Mouse (Mus musculus) ovary, postnatal 36 days (tissue): Measurements from ENCODE around the gene Cox6b2.

Experiments
- DNase-seq: peaks from one replicate; pipeline ENCODE4 v3.0.0; 2022; ENCODE audit warnings: low spot score, mixed read lengths

Cox6b2 gene

GRCm38 (mm10) chr7:4764946-4765710 is 12.2 kb upstream of the Cox6b2 start:
- DNase-seq: no peak

GRCm38 (mm10) chr7:4759670-4760069 is 6.8 kb upstream of the Cox6b2 start:
- DNase-seq: no peak

GRCm38 (mm10) chr7:4751971-4752820 is 698 bp downstream of the Cox6b2 start:
- DNase-seq: peak; percentile 47

GRCm38 (mm10) chr7:4749169-4749568 is 3.7 kb downstream of the Cox6b2 start:
- no peak for DNase-seq

GRCm38 (mm10) chr7:4748321-4748720 is 4.6 kb downstream of the Cox6b2 start:
- DNase-seq: no peak

GRCm38 (mm10) chr7:4747156-4747899 is 5.6 kb downstream of the Cox6b2 start:
- DNase-seq: no peak

GRCm38 (mm10) chr7:4746326-4746980 is 6.4 kb downstream of the Cox6b2 start:
- no peak for DNase-seq

- DNase-seq: no peak
Observed at GRCm38 (mm10) chr7:4744886-4745285, 8.0 kb downstream of the Cox6b2 start.

DNA sequence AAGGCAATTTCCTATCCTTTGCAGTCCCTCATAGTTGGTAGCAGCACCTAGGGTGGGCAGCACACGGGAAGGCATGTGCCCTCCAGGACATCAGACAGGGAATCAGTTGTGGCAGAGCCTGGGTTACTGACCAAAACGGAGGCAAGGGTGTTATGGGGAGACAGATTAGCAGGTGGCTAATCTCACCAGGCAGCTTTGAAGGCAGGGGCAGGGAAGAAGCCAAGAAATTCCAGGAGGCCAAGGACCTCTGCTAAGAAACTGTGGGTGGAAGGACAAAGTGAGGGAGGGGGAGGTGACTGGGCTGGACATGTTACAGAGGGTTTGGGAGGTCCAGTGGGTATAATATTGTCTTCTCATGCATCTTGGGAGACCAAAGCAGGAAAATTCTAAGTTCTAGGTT is 9.5 kb downstream of the Cox6b2 start:
- no peak for DNase-seq

GRCm38 (mm10) chr7:4742482-4742819 is 10.4 kb downstream of the Cox6b2 start:
- no peak for DNase-seq

DNA sequence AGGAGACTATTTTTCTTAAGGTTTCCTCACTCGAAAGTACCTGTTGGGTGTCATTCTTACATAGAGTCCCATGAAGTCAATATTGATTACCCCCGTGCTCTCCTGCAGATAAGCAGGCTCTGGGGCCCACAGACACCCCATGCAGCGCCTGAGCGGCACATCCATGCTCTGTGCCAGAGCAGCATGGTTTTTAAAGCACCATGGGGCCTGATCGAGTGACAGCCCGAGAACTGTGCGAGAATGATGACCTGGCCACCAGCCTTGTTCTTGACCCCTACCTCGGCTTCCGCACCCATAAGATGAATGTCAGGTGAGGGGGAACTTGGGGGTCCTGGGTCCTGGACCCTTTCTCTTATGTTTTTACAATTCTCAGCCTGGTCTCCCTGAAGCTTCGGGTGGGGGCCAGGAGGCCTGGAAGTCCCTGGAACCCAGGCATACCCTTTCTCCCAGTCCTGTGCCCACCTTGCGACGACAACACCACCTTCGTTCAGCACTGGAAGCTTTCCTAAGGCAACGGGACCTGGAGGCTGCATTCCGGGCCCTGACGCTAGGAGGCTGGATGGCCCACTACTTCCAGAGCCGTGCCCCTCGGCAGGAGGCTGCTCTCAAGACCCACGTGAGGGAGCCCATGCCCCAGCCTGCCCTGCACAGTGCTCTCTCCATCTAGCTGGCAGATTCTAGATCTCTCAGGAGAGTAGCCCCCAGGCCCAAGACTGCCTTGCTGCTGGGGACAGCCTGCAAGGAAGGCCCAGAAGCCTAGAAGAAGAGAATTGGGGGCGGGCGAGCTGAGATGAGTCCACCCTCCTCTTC is 11.0 kb downstream of the Cox6b2 start:
- DNase-seq: no peak

DNA sequence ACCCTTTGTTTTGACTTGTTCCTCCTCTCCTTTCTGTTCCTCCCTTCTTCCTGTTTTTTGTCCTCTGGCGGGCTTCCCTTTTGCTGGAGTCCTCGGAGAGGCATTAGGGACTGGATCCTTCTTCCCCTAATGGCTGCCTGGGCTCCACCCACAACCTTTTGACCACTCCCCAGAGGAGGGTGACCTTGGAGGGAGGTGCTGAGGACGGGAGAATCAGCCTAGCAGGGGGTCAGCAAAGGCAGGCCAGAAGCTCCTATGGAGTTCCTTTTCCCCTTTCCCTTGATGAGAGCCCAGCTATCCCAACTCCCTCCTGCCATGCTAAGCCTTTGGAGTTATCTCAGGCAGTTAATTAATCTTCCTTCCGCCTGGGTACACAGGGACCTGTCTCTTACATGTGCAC is 11.7 kb downstream of the Cox6b2 start:
- peak; percentile 61 for DNase-seq

DNA sequence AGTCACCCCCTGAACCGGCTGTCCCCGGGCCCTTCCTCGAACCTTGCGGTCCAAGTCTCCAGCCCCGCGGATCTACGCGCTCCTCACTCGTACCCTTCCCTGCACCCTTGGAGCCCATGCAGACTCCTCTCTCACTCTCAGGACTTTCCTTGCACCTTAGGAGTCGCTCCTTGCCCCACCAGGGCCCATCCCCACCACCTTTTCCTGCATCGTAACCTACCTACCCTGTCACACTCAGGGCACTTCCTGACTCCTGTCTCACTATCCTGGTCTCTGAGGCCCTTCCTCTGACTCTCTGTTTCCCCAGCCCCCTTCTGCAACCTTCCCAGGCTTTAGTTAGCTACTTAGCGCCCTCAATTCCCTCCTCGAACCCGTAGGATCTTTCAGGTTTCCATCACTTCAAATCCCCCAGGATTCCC is 12.6 kb downstream of the Cox6b2 start:
- DNase-seq: no peak

GRCm38 (mm10) chr7:4739544-4740275 is 13.2 kb downstream of the Cox6b2 start, which contains the start of gene Kmt5c:
Kmt5c (plus strand) TSS chr7:4740115.
- DNase-seq: peak; percentile 92

DNA sequence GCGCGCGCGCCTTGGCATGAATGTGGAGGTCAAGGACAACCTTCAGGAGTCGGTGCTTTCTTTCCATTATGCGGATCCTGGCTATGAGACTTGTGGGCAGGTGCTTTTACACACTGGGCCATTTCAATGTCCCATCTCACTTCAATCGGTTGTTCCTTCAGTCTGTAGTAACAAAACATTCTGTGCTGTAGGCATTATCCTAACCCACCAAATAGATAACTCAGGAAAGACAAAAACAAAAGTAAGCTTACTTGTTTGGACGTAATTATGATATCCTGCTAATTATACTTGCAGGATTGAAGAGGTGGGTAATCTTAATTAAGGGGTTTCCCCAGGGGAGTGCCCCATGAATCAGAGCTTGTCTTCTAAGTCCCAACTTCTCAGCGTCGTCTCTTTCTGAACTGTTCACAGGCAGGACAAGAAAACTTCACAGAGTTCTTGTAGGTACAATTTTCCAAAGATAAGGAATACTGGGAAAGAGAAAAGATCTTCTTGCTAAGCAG is 13.8 kb downstream of the Cox6b2 start:
- DNase-seq: no peak

DNA sequence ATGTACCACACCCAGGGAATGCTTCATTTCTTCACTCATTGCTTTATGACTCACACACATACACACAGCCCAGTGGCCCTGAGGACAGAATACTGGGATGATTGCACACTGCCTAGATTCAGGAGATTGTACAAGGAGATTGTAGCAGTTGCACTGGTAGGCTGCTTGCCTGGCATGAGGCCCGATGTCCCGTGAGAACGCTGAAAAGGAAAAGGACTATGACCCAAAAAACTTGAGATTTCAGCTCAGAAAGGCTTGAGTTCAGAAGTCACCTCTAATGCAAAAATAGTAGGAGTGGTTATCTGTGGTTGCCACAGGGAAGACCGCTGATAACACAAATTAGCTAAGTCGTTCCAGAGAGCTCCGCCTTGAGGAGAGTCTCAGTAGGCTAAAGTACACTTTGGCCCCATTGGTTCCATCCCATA is 19.9 kb downstream of the Cox6b2 start:
- no peak for DNase-seq

DNA sequence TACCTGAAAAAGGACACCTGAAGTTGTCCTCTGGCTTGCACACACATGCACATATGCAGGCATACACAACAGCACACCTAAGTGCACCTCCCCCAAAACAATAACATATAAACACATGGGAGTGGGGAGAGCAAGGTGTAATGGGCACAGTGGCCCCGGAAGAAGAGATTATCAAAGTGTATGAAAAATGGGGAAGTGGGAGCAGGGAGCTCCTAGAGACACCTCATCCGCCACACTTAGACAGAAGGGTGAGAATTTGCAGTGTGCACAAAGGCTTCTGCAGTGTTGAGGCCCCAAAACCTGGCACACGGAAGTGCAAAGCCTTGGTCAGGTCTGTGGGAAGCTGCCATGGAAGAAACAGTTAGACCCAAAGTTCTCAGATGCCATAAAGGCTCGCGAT is 21.8 kb downstream of the Cox6b2 start:
- no peak for DNase-seq

DNA sequence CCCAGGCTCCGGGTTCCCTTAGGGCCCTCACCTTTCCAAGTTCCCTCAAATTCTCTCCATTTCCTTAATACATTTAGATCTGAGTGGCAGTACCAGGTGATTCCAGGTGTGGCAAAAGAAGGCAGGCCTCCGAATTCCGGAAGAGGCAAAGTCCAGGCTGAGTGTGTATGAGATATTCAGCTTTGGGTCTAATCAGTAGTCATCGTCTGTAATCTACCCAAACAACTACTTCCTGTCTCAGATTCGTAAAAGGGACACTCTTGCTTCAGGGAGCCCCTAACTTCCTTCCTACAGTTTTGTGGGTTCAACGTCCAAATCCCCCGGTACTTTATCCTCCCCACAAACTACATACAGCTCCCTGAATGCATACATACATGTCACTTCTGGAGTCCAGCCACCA is 27.7 kb downstream of the Cox6b2 start, which contains the start of gene Tmem150b:
Gene Tmem150b, minus strand, starts transcription at position 81 of the 400 bp plus-strand sequence.
- no peak for DNase-seq

GRCm38 (mm10) chr7:4724359-4724758 is 28.5 kb downstream of the Cox6b2 start:
- no peak for DNase-seq

GRCm38 (mm10) chr7:4723508-4723907 is 29.4 kb downstream of the Cox6b2 start:
- DNase-seq: no peak
